Mouse (Mus musculus) bone marrow macrophage, adult 2 months (primary cell): Measurements from ENCODE around the gene Cartpt. TPM values are rescaled to one million over a fixed set of nuclear protein-coding genes. Genes with fewer than 3 reads are reported as not detected.
"Not testable (repeated sequence)": the region's sequence is repeated elsewhere in the genome, so short reads cannot be mapped to it uniquely, and the experiment has no call there.

Experiments
- H3K27ac ChIP-seq: 2 replicates; pipeline ENCODE4 v1.5.1; 2012; ENCODE audit warnings: low read depth, low read length; ENCODE audit not compliant: insufficient read depth
- H3K4me1 ChIP-seq: 2 replicates; pipeline ENCODE4 v1.6.1; 2012; ENCODE audit warnings: low read length; ENCODE audit not compliant: control insufficient read depth, insufficient read depth
- H3K4me3 ChIP-seq: 2 replicates; pipeline ENCODE4 v1.5.1; 2012; ENCODE audit warnings: mild to moderate bottlenecking, low read length, moderate library complexity; ENCODE audit not compliant: insufficient read depth
- CTCF ChIP-seq: IDR thresholded peaks from 2 replicates; pipeline ENCODE4 v1.5.1; 2012; ENCODE audit warnings: low read depth, mild to moderate bottlenecking, low read length, moderate library complexity
- POLR2A ChIP-seq: IDR thresholded peaks from 2 replicates; pipeline ENCODE4 v1.6.1; 2012; ENCODE audit warnings: mild to moderate bottlenecking, low read depth, low read length, borderline replicate concordance
- polyA plus RNA-seq: library from polyadenylated mRNA; stranded (reverse); fragments of >200 nt; gene quantifications from 2 replicates; pipeline ENCODE4 v1.2.4, GENCODE M21; 2012; ENCODE audit not compliant: missing spikeins, insufficient read depth, insufficient read length

The Cartpt gene
- polyA plus RNA-seq, 1 experiment: not detected

- Histone ChIP-seq H3K4me3 (no peak overlapping the region), H3K27ac (no peak overlapping the region), H3K4me1 (no peaks in the 10 kb centered on the region)
- no peak for TF ChIP-seq CTCF
- no peak for TF ChIP-seq POLR2A
Observed at GRCm38 (mm10) chr13:99857879-99858278, 43.0 kb downstream of the Cartpt start.

- no peak for TF ChIP-seq POLR2A
- TF ChIP-seq CTCF: no peak
- H3K27ac ChIP-seq: no peak overlapping the region
- H3K4me1 ChIP-seq: no peaks in the 10 kb centered on the region
- H3K4me3 ChIP-seq: no peak overlapping the region
Observed at GRCm38 (mm10) chr13:99857336-99857735, 43.6 kb downstream of the Cartpt start.

DNA sequence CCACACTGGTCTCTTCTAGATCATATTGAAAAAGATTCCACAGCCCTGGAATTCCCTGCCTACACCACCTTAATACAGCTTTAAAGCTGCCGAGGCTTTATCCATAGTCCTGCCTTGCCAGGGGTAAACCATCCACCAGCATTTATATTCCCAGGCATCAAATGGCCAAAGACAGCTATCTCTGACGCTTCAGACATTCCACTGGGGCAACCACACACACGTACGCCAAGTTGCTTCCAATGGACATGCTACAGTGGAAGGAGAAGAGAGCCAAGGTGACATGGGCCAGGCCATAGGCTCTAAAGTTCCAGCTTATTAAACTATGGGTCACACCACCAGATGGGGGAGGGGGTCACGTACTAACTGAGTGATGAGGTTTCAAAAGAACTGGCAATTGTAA lies 45.7 kb downstream of the Cartpt start:
- Histone ChIP-seq H3K27ac (no peak overlapping the region), H3K4me1 (no peaks in the 10 kb centered on the region), H3K4me3 (no peak overlapping the region)
- no peak for TF ChIP-seq CTCF
- TF ChIP-seq POLR2A: no peak

GRCm38 (mm10) chr13:99853131-99853530 lies 47.8 kb downstream of the Cartpt start:
- TF ChIP-seq POLR2A (no peak), CTCF (no peak)
- no peaks in the 10 kb centered on the region for H3K4me1 ChIP-seq
- no peak overlapping the region for H3K4me3 ChIP-seq
- H3K27ac ChIP-seq: no peak overlapping the region

DNA sequence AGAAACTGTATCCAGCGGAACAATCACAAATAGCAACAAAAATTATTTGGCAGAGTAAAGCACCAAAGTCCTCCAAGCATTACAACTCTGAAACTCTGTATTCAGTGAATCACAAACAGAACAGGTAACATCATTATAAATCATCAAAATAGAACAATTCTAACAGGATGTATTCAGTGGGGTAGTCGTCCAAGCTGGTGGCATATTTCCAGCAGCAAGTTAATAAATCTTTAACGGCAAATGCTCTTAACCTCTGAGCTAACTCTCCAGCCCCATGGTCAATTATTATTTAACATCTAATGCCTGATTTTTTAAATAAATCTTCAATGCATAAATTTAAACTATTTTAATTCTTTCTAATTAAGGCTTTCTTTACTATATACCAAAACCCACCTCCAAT lies 48.5 kb downstream of the Cartpt start:
- H3K27ac ChIP-seq, H3K4me1 ChIP-seq, H3K4me3 ChIP-seq: not testable (repeated sequence)

DNA sequence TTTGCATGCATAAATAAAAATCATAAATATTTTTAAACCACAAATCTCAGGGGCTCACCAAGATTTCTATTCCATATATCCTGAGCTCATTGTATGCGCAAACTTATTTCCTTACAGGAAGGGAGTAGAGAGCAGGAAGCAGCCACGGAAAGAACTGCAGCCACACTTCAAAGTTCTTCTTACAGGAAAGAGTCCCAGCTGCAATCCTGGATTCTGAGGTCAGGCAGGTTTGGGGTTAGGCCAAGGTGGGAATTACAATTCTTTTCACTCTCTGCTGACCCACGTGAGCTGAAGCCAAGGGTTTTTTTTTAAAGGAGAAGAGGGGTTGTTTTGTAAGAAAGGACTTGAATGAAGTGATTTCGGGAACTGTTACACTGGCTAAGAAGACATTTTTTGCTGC lies 49.9 kb downstream of the Cartpt start:
- no peak overlapping the region for H3K4me3 ChIP-seq
- TF ChIP-seq POLR2A (no peak), CTCF (no peak)
- H3K4me1 ChIP-seq: no peaks in the 10 kb centered on the region
- H3K27ac ChIP-seq: no peak overlapping the region

DNA sequence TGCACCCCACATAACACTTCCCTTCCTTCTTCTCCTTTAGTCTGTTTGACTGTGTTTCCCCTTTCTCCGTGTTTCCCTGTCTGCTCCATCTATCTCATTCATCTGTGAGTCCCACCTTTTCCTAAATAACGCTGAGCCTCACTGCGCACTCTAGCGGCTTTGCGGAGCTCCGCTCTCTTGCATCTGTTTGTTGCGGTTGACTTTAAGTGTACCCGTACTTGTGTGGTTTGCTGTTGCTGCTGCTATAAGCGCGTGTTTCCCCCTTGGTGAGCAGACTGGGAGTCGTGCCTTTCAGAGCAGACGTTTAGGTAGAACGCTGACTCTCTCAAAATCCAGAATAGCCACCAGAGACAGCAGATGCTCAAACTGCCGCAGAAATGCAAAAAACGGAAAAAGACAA lies 51.3 kb downstream of the Cartpt start:
- no peak overlapping the region for H3K4me3 ChIP-seq
- no peak overlapping the region for H3K27ac ChIP-seq
- TF ChIP-seq CTCF: no peak
- no peak for TF ChIP-seq POLR2A
- no peaks in the 10 kb centered on the region for H3K4me1 ChIP-seq

Other genes with a start within 250 kb of the Cartpt start
- 14.2 and 14.5 TPM in 2 replicates for gene Mccc2, start 114.5 kb upstream of the Cartpt start, polyA plus RNA-seq
- 16.1 and 18.1 TPM in 2 replicates for gene Bdp1, start 203.0 kb upstream of the Cartpt start, polyA plus RNA-seq
- 14.9 and 19.7 TPM in 2 replicates for gene Serf1, start 206.9 kb upstream of the Cartpt start, polyA plus RNA-seq
- gene Smn1, start 223.8 kb upstream of the Cartpt start, polyA plus RNA-seq: 22.0 and 35.3 TPM in 2 replicates